Mouse (Mus musculus) ES-Bruce4 (cell line): ENCODE results near the gene Gm42957. TPM values are rescaled to one million over a fixed set of nuclear protein-coding genes. Genes with fewer than 3 reads are reported as not detected.
A peak's percentile ranks its signal among the peaks of the same experiment; 100 is the strongest.

ENCODE experiments used
- H3K27ac ChIP-seq: 2 replicates; pipeline ENCODE4 v1.5.1; 2012; ENCODE audit warnings: low read length, inconsistent platforms; ENCODE audit not compliant: insufficient read depth
- H3K27me3 ChIP-seq: 2 replicates; pipeline ENCODE4 v1.6.1; 2012; ENCODE audit warnings: mild to moderate bottlenecking, low read length, inconsistent platforms; ENCODE audit not compliant: control insufficient read depth, poor library complexity, insufficient read depth, severe bottlenecking
- H3K36me3 ChIP-seq: 2 replicates; pipeline ENCODE4 v1.6.1; 2012; ENCODE audit warnings: inconsistent platforms, mild to moderate bottlenecking, low read length, moderate library complexity; ENCODE audit not compliant: control insufficient read depth, poor library complexity, insufficient read depth, severe bottlenecking
- H3K4me1 ChIP-seq: one replicate; pipeline ENCODE4 v1.8.1; 2011; ENCODE audit warnings: low read length; ENCODE audit not compliant: control insufficient read depth, insufficient read depth
- H3K4me3 ChIP-seq: 2 replicates; pipeline ENCODE4 v1.5.1; 2011; ENCODE audit warnings: low read depth, mild to moderate bottlenecking, low read length
- H3K9ac ChIP-seq: 2 replicates; pipeline ENCODE4 v1.6.1; 2012; ENCODE audit warnings: low read depth, mild to moderate bottlenecking, inconsistent platforms; ENCODE audit not compliant: poor library complexity, severe bottlenecking
- H3K9me3 ChIP-seq: replicated peaks from 2 replicates; pipeline ENCODE4 v1.6.1; 2012; ENCODE audit warnings: mild to moderate bottlenecking, low read length, inconsistent platforms; ENCODE audit not compliant: control insufficient read depth, poor library complexity, insufficient read depth, severe bottlenecking
- CTCF ChIP-seq: IDR thresholded peaks from one replicate; pipeline ENCODE4 v1.8.1; 2011; ENCODE audit warnings: low read depth, low read length
- EP300 ChIP-seq: IDR thresholded peaks from 2 replicates; pipeline ENCODE4 v1.6.1; 2011; ENCODE audit warnings: low read depth, low read length; ENCODE audit not compliant: insufficient read depth
- POLR2A ChIP-seq: IDR thresholded peaks from one replicate; pipeline ENCODE4 v1.8.1; 2011; ENCODE audit warnings: low read length; ENCODE audit not compliant: insufficient read depth
- polyA plus RNA-seq: library from polyadenylated mRNA; stranded (reverse); fragments of >200 nt; gene quantifications from 2 replicates; pipeline ENCODE4 v1.2.4, GENCODE M21; 2011; ENCODE audit warnings: low read depth; ENCODE audit not compliant: missing spikeins, insufficient read depth, insufficient read length

Gm42957 gene
- polyA plus RNA-seq, 1 experiment, result not detected

- no peak overlapping the region for H3K27ac ChIP-seq
- no peak overlapping the region for H3K9ac ChIP-seq
- no peak overlapping the region for H3K4me3 ChIP-seq
- no peaks in the 10 kb centered on the region for H3K36me3 ChIP-seq
- TF ChIP-seq POLR2A, result no peak
- no peak for TF ChIP-seq EP300
- TF ChIP-seq CTCF, result no peak
- H3K27me3 ChIP-seq, result no peaks in the 10 kb centered on the region
- H3K4me1 ChIP-seq, result peaks cover 9% of the 10 kb centered on the region
- H3K9me3 ChIP-seq, result no peaks in the 10 kb centered on the region
Measured at GRCm38 (mm10) chr3:96668424-96669067, 33.3 kb downstream of the Gm42957 start.

DNA sequence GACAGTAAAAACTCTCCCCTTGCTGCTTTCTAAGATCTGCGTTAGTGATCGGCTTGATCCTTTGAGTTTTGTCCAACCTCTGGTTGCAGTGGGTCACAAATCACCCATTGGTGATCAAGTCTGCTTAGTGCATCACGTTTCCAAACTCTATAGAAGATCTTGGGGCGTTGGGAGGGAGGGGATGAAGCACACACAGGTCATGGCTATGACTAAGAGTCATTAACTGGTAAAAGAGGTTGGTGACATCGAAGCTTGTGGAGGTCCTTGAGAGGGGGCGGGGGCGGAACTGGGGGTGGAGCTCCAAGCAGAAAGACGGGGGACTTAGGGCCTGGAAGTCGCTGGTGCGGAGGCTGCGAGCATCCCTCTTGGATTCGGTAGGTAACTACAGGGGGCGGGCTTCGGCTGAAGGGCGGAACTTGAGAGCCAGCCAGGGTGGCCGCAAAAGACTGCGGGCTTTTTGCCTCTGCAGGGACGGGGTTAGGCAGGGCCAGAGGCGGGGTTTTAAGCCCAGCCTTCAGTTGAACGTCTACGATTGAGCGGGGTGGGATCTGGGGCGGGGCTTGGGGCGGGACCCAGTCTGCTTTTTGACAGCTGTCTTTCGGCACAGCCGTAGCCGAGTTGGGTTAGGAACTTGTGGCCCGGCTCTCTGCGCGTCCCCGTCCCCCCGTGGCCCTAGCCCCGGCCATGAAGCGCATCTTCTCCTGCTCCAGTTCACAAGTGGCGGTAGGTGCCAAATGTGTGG lies 34.6 kb downstream of the Gm42957 start, which contains the start of gene Ankrd35:
Ankrd35 (plus strand) TSS at position 405 of the 742 bp plus-strand sequence.
- peak within 1 kb of the TSS; percentile 61 for H3K4me3 ChIP-seq
- no peaks in the 10 kb centered on the region for H3K36me3 ChIP-seq
- no peak within 1 kb of the TSS for H3K9ac ChIP-seq
- no peaks in the 10 kb centered on the region for H3K27me3 ChIP-seq
- H3K27ac ChIP-seq, result peak within 1 kb of the TSS; percentile 55
- TF ChIP-seq CTCF (peak; percentile 17), POLR2A (no peak), EP300 (peak; percentile 13; the same call in 1 of the 2 replicates)
- H3K4me1 ChIP-seq, result peaks cover 12% of the 10 kb centered on the region
- H3K9me3 ChIP-seq, result no peaks in the 10 kb centered on the region

- H3K4me1 ChIP-seq, result peaks cover 12% of the 10 kb centered on the region
- H3K9ac ChIP-seq, result no peak overlapping the region
- no peaks in the 10 kb centered on the region for H3K27me3 ChIP-seq
- TF ChIP-seq POLR2A (no peak), CTCF (no peak), EP300 (no peak)
- H3K4me3 ChIP-seq, result no peak overlapping the region
- H3K9me3 ChIP-seq, result no peaks in the 10 kb centered on the region
- H3K27ac ChIP-seq, result no peak overlapping the region
- H3K36me3 ChIP-seq, result no peaks in the 10 kb centered on the region
Measured at GRCm38 (mm10) chr3:96671519-96671918, 36.2 kb downstream of the Gm42957 start.

- Histone ChIP-seq H3K27me3 (no peaks in the 10 kb centered on the region), H3K4me3 (no peak overlapping the region), H3K36me3 (no peaks in the 10 kb centered on the region), H3K27ac (peak overlapping the region; percentile 99), H3K9ac (no peak overlapping the region), H3K4me1 (peaks cover 12% of the 10 kb centered on the region), H3K9me3 (no peaks in the 10 kb centered on the region)
- no peak for TF ChIP-seq POLR2A
- no peak for TF ChIP-seq EP300
- TF ChIP-seq CTCF, result no peak
Measured at GRCm38 (mm10) chr3:96673514-96673913, 38.2 kb downstream of the Gm42957 start.

- Histone ChIP-seq H3K4me1 (peaks cover 12% of the 10 kb centered on the region), H3K36me3 (no peaks in the 10 kb centered on the region), H3K27ac (peak overlapping the region; percentile 99), H3K27me3 (no peaks in the 10 kb centered on the region), H3K4me3 (peak overlapping the region; percentile 26), H3K9ac (peak overlapping the region; percentile 61), H3K9me3 (no peaks in the 10 kb centered on the region)
- TF ChIP-seq POLR2A (no peak), EP300 (peak; percentile 96)
Measured at GRCm38 (mm10) chr3:96674442-96674841, 39.2 kb downstream of the Gm42957 start.

GRCm38 (mm10) chr3:96675171-96675570 lies 39.9 kb downstream of the Gm42957 start:
- Histone ChIP-seq H3K9ac (no peak overlapping the region), H3K9me3 (no peaks in the 10 kb centered on the region), H3K4me1 (peaks cover 13% of the 10 kb centered on the region), H3K36me3 (no peaks in the 10 kb centered on the region), H3K27ac (peak overlapping the region; percentile 99), H3K27me3 (no peaks in the 10 kb centered on the region), H3K4me3 (no peak overlapping the region)
- no peak for TF ChIP-seq EP300
